Mouse (Mus musculus): ENCODE measurements at regions not wholly inside any gene's neighbourhood (a gene's known extent, or its start where the extent isn't known, plus 50 kb on each side); places are given as distances from the start of the nearest gene placed in this dataset.
A peak's percentile ranks its signal among the peaks of the same experiment; 100 is the strongest.

GRCm38 (mm10) chr4:131322323-131322722 is 378.1 kb downstream of the Matn1 start:
- no peaks in the 10 kb centered on the region for H3K36me3 ChIP-seq (ENCODE audit: control insufficient read depth, insufficient read depth, low read length)
- DNase-seq (ENCODE audit: low spot score), result peak; percentile 18
- H3K9me3 ChIP-seq (ENCODE audit: control insufficient read depth, low read length), result no peaks in the 10 kb centered on the region
- TF ChIP-seq EP300 (optimal IDR thresholded peaks at IDR 0.05) (no peak), CTCF (IDR thresholded peaks at IDR 0.05; ENCODE audit: low read depth) (peak; percentile 61)
- H3K27me3 ChIP-seq (ENCODE audit: control insufficient read depth, insufficient read depth, low read length), result no peaks in the 10 kb centered on the region
- no peak overlapping the region for H3K27ac ChIP-seq (replicated peaks)
- WGBS, result 67% methylated on average over 5 of the region's 5 CpGs
- no peak overlapping the region for H3K9ac ChIP-seq (ENCODE audit: low read length)
- no peak overlapping the region for H3K4me3 ChIP-seq (ENCODE audit: low read depth, low read length)
- H3K4me2 ChIP-seq (replicated peaks; ENCODE audit: low read depth), result no peak overlapping the region
- no peak for ATAC-seq (ENCODE audit: low FRiP score, low TSS enrichment)
- H3K4me1 ChIP-seq (replicated peaks; ENCODE audit: control insufficient read depth, insufficient read depth), result no peaks in the 10 kb centered on the region

- DNase-seq (ENCODE audit: low spot score) (no peak), ATAC-seq (ENCODE audit: low FRiP score, low TSS enrichment) (no peak)
- Histone ChIP-seq H3K4me2 (replicated peaks; ENCODE audit: low read depth) (no peak overlapping the region), H3K27me3 (ENCODE audit: control insufficient read depth, insufficient read depth, low read length) (no peaks in the 10 kb centered on the region), H3K9ac (ENCODE audit: low read length) (no peak overlapping the region), H3K36me3 (ENCODE audit: control insufficient read depth, insufficient read depth, low read length) (no peaks in the 10 kb centered on the region), H3K9me3 (ENCODE audit: control insufficient read depth, low read length) (no peaks in the 10 kb centered on the region), H3K27ac (replicated peaks) (no peak overlapping the region), H3K4me1 (replicated peaks; ENCODE audit: control insufficient read depth, insufficient read depth) (no peaks in the 10 kb centered on the region), H3K4me3 (ENCODE audit: low read depth, low read length) (no peak overlapping the region)
- TF ChIP-seq EP300 (optimal IDR thresholded peaks at IDR 0.05) (no peak), CTCF (IDR thresholded peaks at IDR 0.05; ENCODE audit: low read depth) (no peak)
- WGBS, result 71% methylated on average over 3 of the region's 3 CpGs
Measured at GRCm38 (mm10) chr4:131324486-131324885, 380.3 kb downstream of the Matn1 start.

GRCm38 (mm10) chr4:131325200-131325599 is 381.0 kb downstream of the Matn1 start:
- Histone ChIP-seq H3K27ac (replicated peaks) (no peak overlapping the region), H3K4me3 (ENCODE audit: low read depth, low read length) (no peak overlapping the region), H3K36me3 (ENCODE audit: control insufficient read depth, insufficient read depth, low read length) (no peaks in the 10 kb centered on the region), H3K9me3 (ENCODE audit: control insufficient read depth, low read length) (no peaks in the 10 kb centered on the region), H3K4me2 (replicated peaks; ENCODE audit: low read depth) (no peak overlapping the region), H3K4me1 (replicated peaks; ENCODE audit: control insufficient read depth, insufficient read depth) (no peaks in the 10 kb centered on the region), H3K27me3 (ENCODE audit: control insufficient read depth, insufficient read depth, low read length) (no peaks in the 10 kb centered on the region), H3K9ac (ENCODE audit: low read length) (no peak overlapping the region)
- no peak for TF ChIP-seq CTCF (IDR thresholded peaks at IDR 0.05; ENCODE audit: low read depth)
- no peak for TF ChIP-seq EP300 (optimal IDR thresholded peaks at IDR 0.05)
- DNase-seq (ENCODE audit: low spot score), result no peak
- ATAC-seq (ENCODE audit: low FRiP score, low TSS enrichment), result no peak
- WGBS, result 57% methylated on average over 11 of the region's 11 CpGs

GRCm38 (mm10) chr4:131325609-131326008 is 381.4 kb downstream of the Matn1 start:
- TF ChIP-seq CTCF (IDR thresholded peaks at IDR 0.05; ENCODE audit: low read depth), result no peak
- TF ChIP-seq EP300 (optimal IDR thresholded peaks at IDR 0.05), result no peak
- no peak overlapping the region for H3K27ac ChIP-seq (replicated peaks)
- DNase-seq (ENCODE audit: low spot score) (peak; percentile 21), ATAC-seq (ENCODE audit: low FRiP score, low TSS enrichment) (peak; percentile 68; the same call in 1 of the 2 replicates)
- H3K4me2 ChIP-seq (replicated peaks; ENCODE audit: low read depth), result no peak overlapping the region
- H3K9ac ChIP-seq (ENCODE audit: low read length), result no peak overlapping the region
- no peaks in the 10 kb centered on the region for H3K4me1 ChIP-seq (replicated peaks; ENCODE audit: control insufficient read depth, insufficient read depth)
- H3K27me3 ChIP-seq (ENCODE audit: control insufficient read depth, insufficient read depth, low read length), result no peaks in the 10 kb centered on the region
- H3K9me3 ChIP-seq (ENCODE audit: control insufficient read depth, low read length), result no peaks in the 10 kb centered on the region
- H3K4me3 ChIP-seq (ENCODE audit: low read depth, low read length), result no peak overlapping the region
- H3K36me3 ChIP-seq (ENCODE audit: control insufficient read depth, insufficient read depth, low read length), result no peaks in the 10 kb centered on the region
- WGBS, result 59% methylated on average over 3 of the region's 3 CpGs

GRCm38 (mm10) chr4:131329398-131329797 is 385.2 kb downstream of the Matn1 start:
- TF ChIP-seq EP300 (optimal IDR thresholded peaks at IDR 0.05), result no peak
- TF ChIP-seq CTCF (IDR thresholded peaks at IDR 0.05; ENCODE audit: low read depth), result no peak
- WGBS, result 40% methylated on average over 5 of the region's 5 CpGs
- Histone ChIP-seq H3K36me3 (ENCODE audit: control insufficient read depth, insufficient read depth, low read length) (no peaks in the 10 kb centered on the region), H3K4me1 (replicated peaks; ENCODE audit: control insufficient read depth, insufficient read depth) (no peaks in the 10 kb centered on the region), H3K27me3 (ENCODE audit: control insufficient read depth, insufficient read depth, low read length) (no peaks in the 10 kb centered on the region), H3K27ac (replicated peaks) (no peak overlapping the region), H3K4me2 (replicated peaks; ENCODE audit: low read depth) (no peak overlapping the region), H3K9ac (ENCODE audit: low read length) (no peak overlapping the region), H3K9me3 (ENCODE audit: control insufficient read depth, low read length) (no peaks in the 10 kb centered on the region), H3K4me3 (ENCODE audit: low read depth, low read length) (no peak overlapping the region)
- DNase-seq (ENCODE audit: low spot score) (no peak), ATAC-seq (ENCODE audit: low FRiP score, low TSS enrichment) (no peak)

- no peak overlapping the region for H3K9ac ChIP-seq (ENCODE audit: low read length)
- DNase-seq (ENCODE audit: low spot score) (no peak), ATAC-seq (ENCODE audit: low FRiP score, low TSS enrichment) (no peak)
- no peak overlapping the region for H3K4me2 ChIP-seq (replicated peaks; ENCODE audit: low read depth)
- no peaks in the 10 kb centered on the region for H3K36me3 ChIP-seq (ENCODE audit: control insufficient read depth, insufficient read depth, low read length)
- no peaks in the 10 kb centered on the region for H3K9me3 ChIP-seq (ENCODE audit: control insufficient read depth, low read length)
- H3K27me3 ChIP-seq (ENCODE audit: control insufficient read depth, insufficient read depth, low read length), result no peaks in the 10 kb centered on the region
- no peak overlapping the region for H3K27ac ChIP-seq (replicated peaks)
- WGBS, result 92% methylated on average over 4 of the region's 4 CpGs
- TF ChIP-seq CTCF (IDR thresholded peaks at IDR 0.05; ENCODE audit: low read depth), result no peak
- TF ChIP-seq EP300 (optimal IDR thresholded peaks at IDR 0.05), result no peak
- H3K4me1 ChIP-seq (replicated peaks; ENCODE audit: control insufficient read depth, insufficient read depth), result no peaks in the 10 kb centered on the region
- H3K4me3 ChIP-seq (ENCODE audit: low read depth, low read length), result no peak overlapping the region
Measured at GRCm38 (mm10) chr4:131331646-131332045, 387.5 kb downstream of the Matn1 start.
